Mouse (Mus musculus) hindbrain, embryonic 11.5 days (tissue): ENCODE data around the gene Hhipl1. TPM values are rescaled to one million over a fixed set of nuclear protein-coding genes. Genes with fewer than 3 reads are reported as not detected.

Experiments
- ATAC-seq: fragments of 200-750 bp; cut with Nextera tagmentation; 2 replicates; pipeline ENCODE4 v1.8.0; 2017; ENCODE audit warnings: mild to moderate bottlenecking, moderate TSS enrichment, moderate library complexity; ENCODE audit not compliant: low FRiP score
- DNase-seq: peaks from one replicate; pipeline ENCODE4 v3.0.0-alpha.2; 2015; ENCODE audit warnings: low spot score
- H3K27ac ChIP-seq: fragments of 300-500 bp; sonication (generic); 2 replicates; pipeline ENCODE4 v1.5.1; 2014; ENCODE audit warnings: mild to moderate bottlenecking, low read depth, low read length
- H3K27me3 ChIP-seq: fragments of 300-500 bp; sonication (generic); 2 replicates; pipeline ENCODE4 v1.6.1; 2014; ENCODE audit warnings: mild to moderate bottlenecking, low read length, moderate library complexity, mixed read lengths; ENCODE audit not compliant: control insufficient read depth, insufficient read depth
- H3K36me3 ChIP-seq: fragments of 300-500 bp; sonication (generic); 2 replicates; pipeline ENCODE4 v1.6.1; 2014; ENCODE audit warnings: mild to moderate bottlenecking, low read length, moderate library complexity, mixed read lengths; ENCODE audit not compliant: control insufficient read depth, insufficient read depth
- H3K4me1 ChIP-seq: fragments of 300-500 bp; sonication (generic); replicated peaks from 2 replicates; pipeline ENCODE4 v1.6.1; 2014; ENCODE audit warnings: low read length, mixed read lengths; ENCODE audit not compliant: control insufficient read depth, insufficient read depth
- H3K4me2 ChIP-seq: fragments of 300-500 bp; sonication (generic); replicated peaks from 2 replicates; pipeline ENCODE4 v1.6.1; 2014; ENCODE audit warnings: mild to moderate bottlenecking, low read depth, low read length
- H3K4me3 ChIP-seq: fragments of 300-500 bp; sonication (generic); 2 replicates; pipeline ENCODE4 v1.5.1; 2014; ENCODE audit warnings: low read depth, low read length
- H3K9ac ChIP-seq: fragments of 300-500 bp; sonication (generic); 2 replicates; pipeline ENCODE4 v1.6.1; 2014; ENCODE audit warnings: low read depth, low read length
- H3K9me3 ChIP-seq: fragments of 300-500 bp; sonication (generic); 2 replicates; pipeline ENCODE4 v1.6.1; 2016; ENCODE audit warnings: low read length; ENCODE audit not compliant: control insufficient read depth
- WGBS: fragments of 180-500 bp; shearing (Covaris S2); extraction: QIAGEN DNeasy Blood & Tissue Kit; methylation state at CpG from one replicate; pipeline ENCODE4 v1.1.7; 2014; 5-methylcytosine and 5-hydroxymethylcytosine counted together
- polyA plus RNA-seq: library from polyadenylated mRNA; unstranded; fragments of >200 nt; fragmentation: Nextera tagmentation; extraction: Ambion mirVana; gene quantifications from 2 replicates; pipeline ENCODE4 v1.2.1, GENCODE M21; 2014

Hhipl1 gene
- polyA plus RNA-seq, 1 experiment from 2014 or later, result 1.2 TPM

DNA sequence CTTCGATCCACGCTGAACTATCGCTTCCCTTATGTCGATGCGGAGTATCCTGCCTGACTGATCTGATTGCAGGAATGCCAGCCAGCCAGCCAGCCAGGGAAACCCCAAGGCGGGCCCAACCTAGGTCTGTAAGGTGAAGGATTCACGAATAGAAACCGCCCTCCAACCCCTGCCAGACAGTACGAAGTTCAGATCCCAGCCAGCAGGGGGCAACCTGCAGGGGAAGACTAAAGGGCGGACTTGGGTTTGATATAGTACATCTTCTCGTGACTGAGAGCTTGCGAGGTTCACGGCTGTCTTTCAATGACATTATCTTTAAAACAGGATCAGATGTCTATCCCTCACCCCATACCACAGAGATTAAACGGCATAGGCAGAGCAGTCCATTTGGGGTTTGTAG lies 1.5 kb downstream of the Hhipl1 start:
- H3K4me1 ChIP-seq, result peaks cover 12% of the 10 kb centered on the region
- peaks cover 2% of the 10 kb centered on the region; the same call in 1 of the 2 replicates for H3K27me3 ChIP-seq
- H3K4me2 ChIP-seq, result no peak overlapping the region
- no peaks in the 10 kb centered on the region for H3K36me3 ChIP-seq
- no peak overlapping the region for H3K4me3 ChIP-seq
- H3K27ac ChIP-seq, result no peak overlapping the region
- DNase-seq (peak; percentile 82), ATAC-seq (no peak)
- WGBS, result 28% methylated on average over 14 of the region's 14 CpGs
- H3K9me3 ChIP-seq, result no peaks in the 10 kb centered on the region
- H3K9ac ChIP-seq, result no peak overlapping the region

GRCm38 (mm10) chr12:108308363-108308856 lies 2.3 kb downstream of the Hhipl1 start:
- no peak overlapping the region for H3K4me3 ChIP-seq
- peaks cover 12% of the 10 kb centered on the region for H3K4me1 ChIP-seq
- WGBS, result 89% methylated on average over 16 of the region's 16 CpGs
- no peaks in the 10 kb centered on the region for H3K36me3 ChIP-seq
- H3K27me3 ChIP-seq, result peaks cover 2% of the 10 kb centered on the region; the same call in 1 of the 2 replicates
- ATAC-seq (no peak), DNase-seq (no peak)
- no peak overlapping the region for H3K9ac ChIP-seq
- no peak overlapping the region for H3K4me2 ChIP-seq
- H3K9me3 ChIP-seq, result no peaks in the 10 kb centered on the region
- H3K27ac ChIP-seq, result no peak overlapping the region

GRCm38 (mm10) chr12:108309116-108309794 lies 3.2 kb downstream of the Hhipl1 start:
- ATAC-seq (no peak), DNase-seq (no peak)
- H3K27me3 ChIP-seq, result peaks cover 2% of the 10 kb centered on the region; the same call in 1 of the 2 replicates
- no peak overlapping the region for H3K4me3 ChIP-seq
- no peaks in the 10 kb centered on the region for H3K9me3 ChIP-seq
- H3K4me1 ChIP-seq, result peaks cover 12% of the 10 kb centered on the region
- 76% methylated on average over 7 of the region's 8 CpGs for WGBS
- no peak overlapping the region for H3K9ac ChIP-seq
- H3K4me2 ChIP-seq, result no peak overlapping the region
- no peak overlapping the region for H3K27ac ChIP-seq
- no peaks in the 10 kb centered on the region for H3K36me3 ChIP-seq

- Histone ChIP-seq H3K9me3 (no peaks in the 10 kb centered on the region), H3K36me3 (no peaks in the 10 kb centered on the region), H3K9ac (no peak overlapping the region), H3K4me1 (peaks cover 12% of the 10 kb centered on the region), H3K4me3 (no peak overlapping the region), H3K27ac (no peak overlapping the region), H3K27me3 (peaks cover 2% of the 10 kb centered on the region; the same call in 1 of the 2 replicates), H3K4me2 (no peak overlapping the region)
- 88% methylated on average over 4 of the region's 4 CpGs for WGBS
- ATAC-seq (no peak), DNase-seq (no peak)
Measured at GRCm38 (mm10) chr12:108310041-108310440, 4.0 kb downstream of the Hhipl1 start.

GRCm38 (mm10) chr12:108310456-108311027 lies 4.5 kb downstream of the Hhipl1 start:
- ATAC-seq, result no peak
- WGBS, result 75% methylated on average over 7 of the region's 7 CpGs
- H3K27ac ChIP-seq, result no peak overlapping the region
- no peak overlapping the region for H3K9ac ChIP-seq
- no peak overlapping the region for H3K4me2 ChIP-seq
- peaks cover 12% of the 10 kb centered on the region for H3K4me1 ChIP-seq
- peaks cover 2% of the 10 kb centered on the region; the same call in 1 of the 2 replicates for H3K27me3 ChIP-seq
- no peaks in the 10 kb centered on the region for H3K9me3 ChIP-seq
- no peaks in the 10 kb centered on the region for H3K36me3 ChIP-seq
- no peak for DNase-seq
- no peak overlapping the region for H3K4me3 ChIP-seq

GRCm38 (mm10) chr12:108311741-108312290 lies 5.7 kb downstream of the Hhipl1 start:
- Histone ChIP-seq H3K4me2 (no peak overlapping the region), H3K4me1 (peaks cover 10% of the 10 kb centered on the region), H3K9me3 (no peaks in the 10 kb centered on the region), H3K9ac (no peak overlapping the region), H3K4me3 (no peak overlapping the region), H3K27ac (no peak overlapping the region), H3K27me3 (no peaks in the 10 kb centered on the region; the same call in 1 of the 2 replicates), H3K36me3 (no peaks in the 10 kb centered on the region)
- no peak for ATAC-seq
- WGBS, result 86% methylated on average over 27 of the region's 27 CpGs
- DNase-seq, result no peak

DNA sequence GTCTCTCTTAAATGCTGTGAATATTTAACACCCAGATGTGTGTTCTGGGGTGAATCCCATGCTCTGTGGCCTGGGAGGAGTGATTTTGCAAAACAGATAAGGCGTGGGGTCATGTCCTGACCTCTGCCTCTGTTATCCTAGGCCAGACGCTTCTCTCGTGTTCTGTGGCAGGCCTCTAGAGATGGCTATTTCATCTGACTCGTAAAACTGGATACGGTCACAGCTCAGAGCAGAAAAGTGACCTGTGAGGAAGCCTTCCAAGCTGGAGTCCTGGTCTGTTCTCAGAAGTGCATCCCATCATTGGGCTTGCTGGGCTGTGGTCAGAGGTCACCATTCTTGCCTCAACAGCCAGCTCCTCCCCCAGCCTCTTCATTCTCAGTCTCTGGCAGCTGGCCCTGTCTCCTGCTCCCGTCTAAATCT lies 6.4 kb downstream of the Hhipl1 start:
- Histone ChIP-seq H3K9ac (no peak overlapping the region), H3K4me1 (peaks cover 16% of the 10 kb centered on the region), H3K4me3 (no peak overlapping the region), H3K9me3 (no peaks in the 10 kb centered on the region), H3K4me2 (no peak overlapping the region), H3K27me3 (peaks cover 3% of the 10 kb centered on the region), H3K36me3 (no peaks in the 10 kb centered on the region), H3K27ac (peak overlapping the region; percentile 30; the same call in 1 of the 2 replicates)
- 22% methylated on average over 6 of the region's 6 CpGs for WGBS
- ATAC-seq (peak; percentile 28; the same call in 1 of the 2 replicates), DNase-seq (no peak)

DNA sequence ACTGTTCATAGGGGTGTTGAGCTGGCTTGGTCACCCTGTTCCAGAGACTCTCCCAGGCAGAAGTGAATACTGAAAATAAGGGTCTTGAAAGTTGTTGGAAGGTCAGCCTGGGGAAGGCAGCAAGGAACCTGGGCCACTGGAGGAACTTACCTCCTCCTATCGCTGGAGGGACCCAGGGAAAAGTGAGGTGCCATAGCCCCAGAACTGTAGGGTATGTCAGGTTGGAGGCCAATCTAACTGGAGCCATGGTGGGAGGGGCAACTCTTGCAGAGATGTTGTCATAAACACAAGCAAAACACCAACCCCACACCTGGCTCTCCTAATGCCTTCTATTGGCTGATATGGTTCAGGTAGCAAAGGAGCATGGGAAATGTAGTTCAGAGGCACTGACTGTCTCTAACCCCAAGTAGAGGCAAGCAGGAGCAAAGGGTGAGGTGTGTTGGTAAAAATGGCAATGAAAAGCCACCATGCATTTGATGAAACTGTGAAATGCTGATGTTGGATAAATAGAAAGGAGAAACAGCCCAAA lies 7.2 kb downstream of the Hhipl1 start:
- H3K4me1 ChIP-seq, result peaks cover 23% of the 10 kb centered on the region
- WGBS, result 86% methylated on average over 1 of the region's 1 CpGs
- DNase-seq, result no peak

More for the DNA sequence above, 7.2 kb downstream of the Hhipl1 start:
- H3K27me3 ChIP-seq, result peaks cover 7% of the 10 kb centered on the region
- no peak overlapping the region for H3K4me2 ChIP-seq
- H3K4me3 ChIP-seq, result no peak overlapping the region
- H3K9ac ChIP-seq, result no peak overlapping the region
- ATAC-seq, result no peak
- no peak overlapping the region for H3K27ac ChIP-seq
- H3K36me3 ChIP-seq, result no peaks in the 10 kb centered on the region
- H3K9me3 ChIP-seq, result no peaks in the 10 kb centered on the region
